Mouse (Mus musculus) intestine, embryonic 15.5 days (tissue): ENCODE measurements around the gene Mmp24. TPM values are rescaled to one million over a fixed set of nuclear protein-coding genes. Genes with fewer than 3 reads are reported as not detected.

Source experiments
- ATAC-seq: fragments of 200-750 bp; cut with Nextera tagmentation; 2 replicates; pipeline ENCODE4 v1.8.0; 2017; ENCODE audit warnings: moderate TSS enrichment, moderate library complexity
- H3K27ac ChIP-seq: fragments of 300-500 bp; sonication (generic); 2 replicates; pipeline ENCODE4 v1.5.1; 2015; ENCODE audit warnings: mild to moderate bottlenecking, inconsistent platforms
- H3K27me3 ChIP-seq: fragments of 300-500 bp; sonication (generic); replicated peaks from 2 replicates; pipeline ENCODE4 v1.6.1; 2015; ENCODE audit warnings: inconsistent platforms
- H3K36me3 ChIP-seq: fragments of 300-500 bp; sonication (generic); 2 replicates; pipeline ENCODE4 v1.6.1; 2015; ENCODE audit warnings: inconsistent platforms
- H3K4me1 ChIP-seq: fragments of 300-500 bp; sonication (generic); replicated peaks from 2 replicates; pipeline ENCODE4 v1.6.1; 2015; ENCODE audit warnings: inconsistent platforms
- H3K4me2 ChIP-seq: fragments of 300-500 bp; sonication (generic); replicated peaks from 2 replicates; pipeline ENCODE4 v1.6.1; 2015; ENCODE audit warnings: mild to moderate bottlenecking, inconsistent platforms
- H3K4me3 ChIP-seq: fragments of 300-500 bp; sonication (generic); replicated peaks from 2 replicates; pipeline ENCODE4 v1.5.1; 2015; ENCODE audit warnings: inconsistent platforms
- H3K9ac ChIP-seq: fragments of 300-500 bp; sonication (generic); 2 replicates; pipeline ENCODE4 v1.6.1; 2015; ENCODE audit warnings: inconsistent platforms
- H3K9me3 ChIP-seq: fragments of 300-500 bp; sonication (generic); 2 replicates; pipeline ENCODE4 v1.6.1; 2016; ENCODE audit warnings: inconsistent platforms
- WGBS: fragments of 180-500 bp; shearing (Covaris S2); methylation state at CpG from one replicate; pipeline ENCODE4 v1.1.7; 2015; 5-methylcytosine and 5-hydroxymethylcytosine counted together
- polyA plus RNA-seq: library from polyadenylated mRNA; unstranded; fragments of >200 nt; fragmentation: Nextera tagmentation; extraction: Ambion mirVana; gene quantifications from 2 replicates; pipeline ENCODE4 v1.2.1, GENCODE M21; 2015

Gene Mmp24
- polyA plus RNA-seq, 1 experiment from 2014 or later: 0.24 TPM

GRCm38 (mm10) chr2:155778004-155778403, 2.9 kb downstream of the Mmp24 start:
- Histone ChIP-seq H3K27me3 (peaks cover 27% of the 10 kb centered on the region), H3K36me3 (no peaks in the 10 kb centered on the region), H3K27ac (no peak overlapping the region), H3K9ac (no peak overlapping the region), H3K4me2 (no peak overlapping the region), H3K9me3 (no peaks in the 10 kb centered on the region), H3K4me3 (no peak overlapping the region), H3K4me1 (peaks cover 5% of the 10 kb centered on the region)
- 72% methylated on average over 6 of the region's 6 CpGs for whole genome bisulfite sequencing
- no peak for ATAC-seq

- peaks cover 5% of the 10 kb centered on the region for H3K4me1 ChIP-seq
- H3K4me2 ChIP-seq: no peak overlapping the region
- ATAC-seq: no peak
- H3K4me3 ChIP-seq: no peak overlapping the region
- WGBS: 39% methylated on average over 7 of the region's 7 CpGs
- no peak overlapping the region for H3K9ac ChIP-seq
- H3K27me3 ChIP-seq: peaks cover 27% of the 10 kb centered on the region
- H3K9me3 ChIP-seq: no peaks in the 10 kb centered on the region
- H3K27ac ChIP-seq: no peak overlapping the region
- H3K36me3 ChIP-seq: no peaks in the 10 kb centered on the region
Measured at GRCm38 (mm10) chr2:155779066-155779465, 3.9 kb downstream of the Mmp24 start.

- Histone ChIP-seq H3K4me2 (no peak overlapping the region), H3K4me3 (no peak overlapping the region), H3K9me3 (no peaks in the 10 kb centered on the region), H3K27me3 (peaks cover 23% of the 10 kb centered on the region), H3K4me1 (peaks cover 5% of the 10 kb centered on the region), H3K36me3 (no peaks in the 10 kb centered on the region), H3K9ac (no peak overlapping the region), H3K27ac (no peak overlapping the region)
- 79% methylated on average over 3 of the region's 3 CpGs for WGBS
- no peak for ATAC-seq
Measured at GRCm38 (mm10) chr2:155779506-155779905, 4.4 kb downstream of the Mmp24 start.

- H3K4me3 ChIP-seq: no peak overlapping the region
- no peaks in the 10 kb centered on the region for H3K36me3 ChIP-seq
- H3K27ac ChIP-seq: no peak overlapping the region
- no peaks in the 10 kb centered on the region for H3K9me3 ChIP-seq
- no peaks in the 10 kb centered on the region for H3K4me1 ChIP-seq
- 77% methylated on average over 6 of the region's 6 CpGs for WGBS
- no peak overlapping the region for H3K4me2 ChIP-seq
- ATAC-seq: no peak
- H3K9ac ChIP-seq: no peak overlapping the region
- no peaks in the 10 kb centered on the region; the same call in 1 of the 2 replicates for H3K27me3 ChIP-seq
Measured at GRCm38 (mm10) chr2:155784534-155784933, 9.4 kb downstream of the Mmp24 start.

GRCm38 (mm10) chr2:155786905-155787304, 11.8 kb downstream of the Mmp24 start:
- Histone ChIP-seq H3K36me3 (no peaks in the 10 kb centered on the region), H3K27me3 (no peaks in the 10 kb centered on the region; the same call in 1 of the 2 replicates), H3K4me3 (no peak overlapping the region), H3K27ac (no peak overlapping the region), H3K4me1 (no peaks in the 10 kb centered on the region), H3K9me3 (no peaks in the 10 kb centered on the region), H3K4me2 (no peak overlapping the region), H3K9ac (no peak overlapping the region)
- 76% methylated on average over 5 of the region's 5 CpGs for WGBS
- ATAC-seq: no peak

DNA sequence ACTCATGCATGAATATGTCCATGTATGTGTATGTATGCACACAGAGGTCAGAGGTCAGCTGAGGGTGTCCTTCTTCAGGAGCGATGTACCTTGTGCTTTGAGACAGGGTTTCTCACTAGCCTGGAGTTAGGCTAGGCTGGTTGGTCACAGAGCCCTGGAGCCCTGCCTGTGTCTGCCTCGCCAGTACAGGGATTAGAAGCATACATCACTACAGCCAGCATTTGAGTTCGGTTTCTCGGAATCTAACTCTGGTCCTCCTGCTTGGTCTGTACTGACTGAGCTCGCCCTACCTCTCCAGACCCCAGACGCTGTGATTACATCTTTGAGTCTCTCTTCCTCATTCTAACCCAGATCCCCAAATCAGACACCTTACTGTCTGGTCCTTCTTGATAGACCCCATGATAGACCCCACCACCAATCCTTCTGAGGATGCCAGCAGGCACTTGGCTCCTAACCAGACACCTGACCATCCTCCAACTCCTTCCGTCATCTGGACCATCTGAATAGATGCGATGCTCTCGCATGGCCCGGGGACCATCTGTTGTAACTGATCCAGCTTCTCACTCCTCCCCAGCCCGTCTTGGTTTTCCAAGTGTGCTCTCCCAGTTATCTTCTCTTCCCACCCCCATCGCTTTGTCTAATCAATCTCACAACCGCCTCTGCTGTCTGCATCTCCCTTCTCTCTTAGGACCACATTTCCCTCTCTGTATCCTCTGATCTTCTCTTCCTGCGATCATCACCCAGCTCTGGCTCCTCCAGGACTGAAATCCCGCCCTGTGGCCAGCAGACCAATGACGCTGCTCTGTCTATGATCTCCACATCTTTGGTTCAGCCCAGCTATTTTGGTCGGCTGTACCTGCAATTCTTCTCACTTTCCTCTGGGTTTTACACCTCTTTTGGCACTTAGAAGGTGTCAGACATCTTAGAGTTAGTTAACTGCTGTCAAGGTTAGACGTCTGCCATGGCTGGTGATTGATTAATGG, 13.1 kb downstream of the Mmp24 start:
- Histone ChIP-seq H3K36me3 (no peaks in the 10 kb centered on the region), H3K27me3 (no peaks in the 10 kb centered on the region; the same call in 1 of the 2 replicates), H3K4me3 (no peak overlapping the region), H3K27ac (no peak overlapping the region), H3K4me2 (no peak overlapping the region), H3K4me1 (no peaks in the 10 kb centered on the region), H3K9me3 (no peaks in the 10 kb centered on the region), H3K9ac (no peak overlapping the region)
- 60% methylated on average over 18 of the region's 18 CpGs for WGBS
- no peak for ATAC-seq

GRCm38 (mm10) chr2:155792899-155793298, 17.8 kb downstream of the Mmp24 start:
- 37% methylated on average over 12 of the region's 12 CpGs for WGBS
- Histone ChIP-seq H3K9ac (no peak overlapping the region), H3K27ac (no peak overlapping the region), H3K4me3 (no peak overlapping the region), H3K4me1 (no peaks in the 10 kb centered on the region), H3K4me2 (no peak overlapping the region), H3K9me3 (no peaks in the 10 kb centered on the region), H3K27me3 (no peaks in the 10 kb centered on the region; the same call in 1 of the 2 replicates), H3K36me3 (no peaks in the 10 kb centered on the region)
- no peak for ATAC-seq

DNA sequence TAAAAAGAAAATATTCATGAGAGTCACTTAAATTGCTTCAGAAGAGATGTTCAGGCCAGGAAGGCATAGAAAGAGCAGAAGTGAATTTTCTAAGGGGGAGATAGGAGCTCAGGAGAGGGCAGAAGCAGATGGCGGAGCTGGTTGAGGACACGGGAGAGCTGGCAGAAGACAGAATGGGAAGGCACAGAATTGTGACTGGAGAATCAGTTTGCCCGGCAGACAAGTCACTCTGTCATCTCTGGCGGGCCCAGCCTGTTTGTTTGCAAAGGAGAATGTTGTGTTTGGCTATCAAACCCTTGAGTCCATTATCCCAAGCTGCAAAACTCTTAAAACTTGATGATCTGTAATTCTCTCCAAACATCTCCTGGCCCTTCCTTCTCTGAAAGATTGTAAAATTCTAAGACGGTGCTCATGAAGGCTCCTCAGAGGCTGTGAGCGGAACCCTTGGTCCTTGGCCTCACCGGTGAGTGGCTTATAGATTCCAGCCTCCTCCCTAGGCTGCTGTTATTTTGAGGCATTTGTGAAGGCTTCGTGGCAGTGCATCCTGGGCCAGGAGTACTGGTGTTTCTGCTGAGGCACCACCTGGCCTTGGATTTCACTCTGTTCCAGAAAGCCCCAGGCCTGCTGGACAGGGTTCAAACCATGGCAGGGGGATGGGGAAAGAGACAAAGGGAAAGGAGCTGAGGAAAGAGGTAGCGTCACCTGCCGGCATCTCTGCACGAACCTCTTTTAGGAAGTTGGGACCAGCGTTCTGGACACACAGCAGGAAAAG, 19.7 kb downstream of the Mmp24 start:
- Histone ChIP-seq H3K4me1 (no peaks in the 10 kb centered on the region), H3K4me2 (no peak overlapping the region), H3K9me3 (no peaks in the 10 kb centered on the region), H3K4me3 (no peak overlapping the region), H3K27me3 (no peaks in the 10 kb centered on the region), H3K27ac (no peak overlapping the region), H3K36me3 (no peaks in the 10 kb centered on the region), H3K9ac (no peak overlapping the region)
- 82% methylated on average over 12 of the region's 12 CpGs for WGBS
- ATAC-seq: no peak

GRCm38 (mm10) chr2:155798613-155799012, 23.5 kb downstream of the Mmp24 start:
- Histone ChIP-seq H3K27me3 (no peaks in the 10 kb centered on the region), H3K9me3 (no peaks in the 10 kb centered on the region), H3K27ac (no peak overlapping the region), H3K36me3 (no peaks in the 10 kb centered on the region), H3K4me3 (no peak overlapping the region), H3K4me1 (no peaks in the 10 kb centered on the region), H3K9ac (no peak overlapping the region), H3K4me2 (no peak overlapping the region)
- 61% methylated on average over 3 of the region's 3 CpGs for whole genome bisulfite sequencing
- ATAC-seq: no peak

- no peak overlapping the region for H3K4me2 ChIP-seq
- no peaks in the 10 kb centered on the region for H3K27me3 ChIP-seq
- 57% methylated on average over 3 of the region's 3 CpGs for WGBS
- no peak overlapping the region for H3K27ac ChIP-seq
- ATAC-seq: no peak
- no peaks in the 10 kb centered on the region for H3K9me3 ChIP-seq
- H3K36me3 ChIP-seq: no peaks in the 10 kb centered on the region
- H3K9ac ChIP-seq: no peak overlapping the region
- H3K4me3 ChIP-seq: no peak overlapping the region
- peaks cover 7% of the 10 kb centered on the region; the same call in 1 of the 2 replicates for H3K4me1 ChIP-seq
Measured at GRCm38 (mm10) chr2:155802761-155803160, 27.6 kb downstream of the Mmp24 start.

DNA sequence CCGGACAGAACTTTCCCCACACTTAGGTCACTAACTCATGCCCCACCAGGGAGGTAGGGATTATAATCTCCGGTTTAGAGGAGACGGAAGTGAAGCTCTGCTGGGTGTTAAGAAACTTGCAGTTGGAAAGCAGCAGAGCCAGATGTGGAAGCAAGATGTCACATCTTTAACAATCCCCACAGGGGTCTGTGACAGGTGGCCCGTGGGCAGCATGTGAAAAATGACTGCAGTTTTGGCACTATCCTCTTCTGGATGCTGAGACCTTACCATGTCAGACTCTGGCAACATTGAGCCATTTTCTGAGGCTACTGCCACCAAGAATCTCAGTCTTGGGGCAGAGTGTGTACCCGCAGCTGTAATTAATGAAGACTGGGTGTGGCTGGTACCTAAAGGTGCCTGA, 28.9 kb downstream of the Mmp24 start:
- peaks cover 7% of the 10 kb centered on the region; the same call in 1 of the 2 replicates for H3K4me1 ChIP-seq
- H3K27ac ChIP-seq: no peak overlapping the region
- no peaks in the 10 kb centered on the region for H3K36me3 ChIP-seq
- no peak overlapping the region for H3K4me2 ChIP-seq
- H3K27me3 ChIP-seq: no peaks in the 10 kb centered on the region
- H3K4me3 ChIP-seq: no peak overlapping the region
- WGBS: 61% methylated on average over 5 of the region's 5 CpGs
- ATAC-seq: no peak
- no peaks in the 10 kb centered on the region for H3K9me3 ChIP-seq
- H3K9ac ChIP-seq: no peak overlapping the region

DNA sequence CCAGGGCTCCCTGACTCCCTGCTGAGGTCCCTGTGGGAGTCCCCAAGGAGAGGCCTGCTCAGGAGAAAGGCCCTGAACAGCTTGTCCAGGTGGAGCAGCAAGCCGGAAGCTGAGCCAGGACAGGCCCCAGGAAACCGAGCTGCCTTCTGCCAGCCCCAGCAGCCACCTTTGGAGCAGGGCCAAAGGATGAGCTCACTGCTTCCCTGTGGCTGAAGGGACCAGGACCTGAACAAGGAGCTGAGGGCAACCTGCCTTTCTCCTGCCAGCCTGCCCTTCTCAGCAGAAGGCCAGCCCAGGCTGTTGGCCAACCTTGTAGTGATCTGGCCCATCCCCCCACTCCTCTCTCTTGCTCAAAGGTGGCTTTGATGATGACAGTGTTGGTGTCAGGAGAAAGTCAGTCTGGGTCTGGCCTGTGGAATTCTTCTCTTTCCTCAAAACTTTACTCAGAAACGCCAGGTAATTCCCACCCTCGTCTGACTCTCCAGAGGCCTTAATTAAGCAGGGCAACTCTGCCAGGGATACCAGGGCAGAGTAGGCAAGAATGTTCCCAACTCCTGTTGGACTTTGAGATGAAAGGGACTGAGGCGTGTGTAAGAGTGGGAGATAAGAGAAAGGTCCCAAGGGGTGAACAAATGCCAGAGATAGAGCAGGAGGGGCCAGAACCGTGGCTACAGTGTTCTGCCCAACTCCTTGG, 30.2 kb downstream of the Mmp24 start:
- 0 out of 2 replicates have a peak overlapping the region, but pooled peaks have one; percentile 9 for H3K27ac ChIP-seq
- no peaks in the 10 kb centered on the region for H3K9me3 ChIP-seq
- H3K4me3 ChIP-seq: no peak overlapping the region
- H3K36me3 ChIP-seq: no peaks in the 10 kb centered on the region
- ATAC-seq: peak; percentile 70
- no peaks in the 10 kb centered on the region for H3K27me3 ChIP-seq
- peaks cover 7% of the 10 kb centered on the region; the same call in 1 of the 2 replicates for H3K4me1 ChIP-seq
- 44% methylated on average over 6 of the region's 6 CpGs for WGBS
- no peak overlapping the region for H3K9ac ChIP-seq
- H3K4me2 ChIP-seq: no peak overlapping the region
